14 mouse cellular contexts compared by ENCODE assay signal in the genomic region with DNA sequence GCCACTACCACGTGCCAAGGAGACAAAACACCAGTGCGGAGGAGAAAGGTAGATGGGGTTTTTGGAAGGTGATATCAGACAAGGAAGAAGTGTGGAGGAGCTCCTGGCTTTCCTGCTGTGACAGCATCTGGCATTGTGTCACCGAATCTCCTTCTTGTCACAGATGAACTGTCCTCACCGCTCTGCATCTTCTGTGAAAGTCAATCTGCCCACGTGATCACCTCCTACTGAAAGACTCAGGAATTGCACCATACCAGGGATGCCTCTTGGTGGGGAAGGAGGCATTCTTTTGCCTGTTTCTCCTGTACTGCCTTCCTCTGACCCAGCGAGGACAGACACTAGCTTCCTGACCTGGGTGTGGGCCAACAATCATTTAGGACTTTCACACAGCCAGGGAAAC.
DNase-seq lines count a peak whose midpoint lies in the region; ATAC-seq and TF ChIP-seq lines count a peak whose summit lies in the region.
"Had no signal": no experiment of that assay in that cellular context is flagged by ENCODE, and none has a peak within 500 bp of the region (broad histone marks: within the 10 kb centered on the region; RNA-seq: fewer than 3 reads in every experiment).

No protein-coding gene starts in this region.

- ATAC-seq in embryonic facial prominence, embryonic 11.5 days (replicated peaks; ENCODE audit: insufficient number of reproducible peaks, low FRiP score, low TSS enrichment, low read depth), result no peak
- ATAC-seq in midbrain, embryonic 13.5 days, result no peak
- no peak for ATAC-seq in midbrain, postnatal 0 days (ENCODE audit: low FRiP score)

- peak; percentile 43; the same call in 1 of the 2 replicates for TF ChIP-seq CTCF in midbrain, postnatal 0 days (IDR thresholded peaks at IDR 0.05)

- peak; percentile 10 for DNase-seq in embryonic facial prominence, embryonic 11.5 days (ENCODE audit: low spot score)
- DNase-seq in embryonic facial prominence, embryonic 10.5 days (ENCODE audit: low spot score), result no peak
- DNase-seq in midbrain, embryonic 10.5 days (ENCODE audit: low spot score), result no peak
- DNase-seq in cerebellum, adult 9-10 months, result peak; percentile 76
- peak; percentile 57 for DNase-seq in midbrain, postnatal 0 days (ENCODE audit: low spot score)
- DNase-seq in heart, embryonic 10.5 days (ENCODE audit: low spot score), result no peak
- DNase-seq in T-cell, adult 2 months (ENCODE audit: low spot score), result no peak
- DNase-seq: adrenal gland, postnatal 10 days; heart, adult 18-20 months; kidney, postnatal 36 days; lung, adult 2 months; thymus, adult 18-20 months had no signal

- no peak overlapping the region for H3K4me2 ChIP-seq in embryonic facial prominence, embryonic 11.5 days (ENCODE audit: low read depth, low read length)
- H3K4me2 ChIP-seq in midbrain, embryonic 13.5 days (replicated peaks), result no peak overlapping the region
- no peak overlapping the region for H3K4me2 ChIP-seq in midbrain, postnatal 0 days (ENCODE audit: low read depth, low read length, poor library complexity, severe bottlenecking)
- H3K4me2 ChIP-seq: limb, embryonic 12.5 days had no signal

- no peaks in the 10 kb centered on the region for H3K9me3 ChIP-seq in embryonic facial prominence, embryonic 11.5 days (replicated peaks; ENCODE audit: control insufficient read depth, low read length)
- H3K9me3 ChIP-seq in embryonic facial prominence, embryonic 10.5 days, result no peaks in the 10 kb centered on the region
- H3K9me3 ChIP-seq in midbrain, embryonic 13.5 days, result no peaks in the 10 kb centered on the region
- no peaks in the 10 kb centered on the region for H3K9me3 ChIP-seq in midbrain, embryonic 10.5 days (replicated peaks)
- no peaks in the 10 kb centered on the region for H3K9me3 ChIP-seq in midbrain, postnatal 0 days (ENCODE audit: low read length)
- H3K9me3 ChIP-seq in heart, embryonic 10.5 days, result no peaks in the 10 kb centered on the region
- H3K9me3 ChIP-seq: limb, embryonic 12.5 days had no signal

- 68% methylated on average over 6 of the region's 6 CpGs for WGBS in embryonic facial prominence, embryonic 11.5 days
- 71% methylated on average over 6 of the region's 6 CpGs for WGBS in embryonic facial prominence, embryonic 10.5 days
- 66% methylated on average over 6 of the region's 6 CpGs for WGBS in midbrain, embryonic 13.5 days
- WGBS in midbrain, embryonic 10.5 days, result 71% methylated on average over 6 of the region's 6 CpGs
- WGBS in midbrain, postnatal 0 days, result 66% methylated on average over 6 of the region's 6 CpGs
- WGBS in heart, embryonic 10.5 days, result 53% methylated on average over 6 of the region's 6 CpGs

- no peaks in the 10 kb centered on the region for H3K36me3 ChIP-seq in embryonic facial prominence, embryonic 11.5 days (replicated peaks; ENCODE audit: control insufficient read depth, insufficient read depth, low read depth, low read length)
- H3K36me3 ChIP-seq in embryonic facial prominence, embryonic 10.5 days (replicated peaks), result no peaks in the 10 kb centered on the region
- 0 out of 2 replicates have a peak, but pooled peaks cover 7% of the 10 kb centered on the region for H3K36me3 ChIP-seq in midbrain, embryonic 13.5 days
- no peaks in the 10 kb centered on the region for H3K36me3 ChIP-seq in midbrain, embryonic 10.5 days
- peaks cover 4% of the 10 kb centered on the region; the same call in 1 of the 2 replicates for H3K36me3 ChIP-seq in midbrain, postnatal 0 days (ENCODE audit: insufficient read depth, low read length)
- H3K36me3 ChIP-seq in heart, embryonic 10.5 days, result no peaks in the 10 kb centered on the region
- H3K36me3 ChIP-seq: limb, embryonic 12.5 days had no signal

- no peaks in the 10 kb centered on the region for H3K27me3 ChIP-seq in embryonic facial prominence, embryonic 11.5 days (ENCODE audit: control insufficient read depth, insufficient read depth, low read length)
- H3K27me3 ChIP-seq in embryonic facial prominence, embryonic 10.5 days (replicated peaks; ENCODE audit: low read depth, poor library complexity, severe bottlenecking), result no peaks in the 10 kb centered on the region
- no peaks in the 10 kb centered on the region for H3K27me3 ChIP-seq in midbrain, embryonic 13.5 days
- H3K27me3 ChIP-seq in midbrain, embryonic 10.5 days (ENCODE audit: low read depth, poor library complexity, severe bottlenecking), result no peaks in the 10 kb centered on the region
- no peaks in the 10 kb centered on the region for H3K27me3 ChIP-seq in midbrain, postnatal 0 days (ENCODE audit: insufficient read depth, low read length)
- H3K27me3 ChIP-seq in heart, embryonic 10.5 days (ENCODE audit: insufficient read depth, poor library complexity, severe bottlenecking), result peaks cover 29% of the 10 kb centered on the region; the same call in 1 of the 2 replicates

- no peaks in the 10 kb centered on the region for H3K4me1 ChIP-seq in embryonic facial prominence, embryonic 11.5 days (ENCODE audit: control insufficient read depth, insufficient read depth, low read length)
- H3K4me1 ChIP-seq in embryonic facial prominence, embryonic 10.5 days, result peaks cover 35% of the 10 kb centered on the region
- H3K4me1 ChIP-seq in midbrain, embryonic 13.5 days (replicated peaks), result peaks cover 66% of the 10 kb centered on the region
- peaks cover 52% of the 10 kb centered on the region for H3K4me1 ChIP-seq in midbrain, embryonic 10.5 days
- peaks cover 31% of the 10 kb centered on the region; the same call in 1 of the 2 replicates for H3K4me1 ChIP-seq in midbrain, postnatal 0 days (ENCODE audit: insufficient read depth, low read length)
- peaks cover 12% of the 10 kb centered on the region for H3K4me1 ChIP-seq in heart, embryonic 10.5 days
- H3K4me1 ChIP-seq: limb, embryonic 12.5 days had no signal

- H3K27ac ChIP-seq in embryonic facial prominence, embryonic 11.5 days (replicated peaks; ENCODE audit: low read depth, low read length), result no peak overlapping the region
- H3K27ac ChIP-seq in embryonic facial prominence, embryonic 10.5 days (replicated peaks), result no peak overlapping the region
- peak overlapping the region; percentile 77; the same call in 1 of the 2 replicates for H3K27ac ChIP-seq in midbrain, embryonic 13.5 days
- no peak overlapping the region; the same call in 1 of the 2 replicates for H3K27ac ChIP-seq in midbrain, embryonic 10.5 days (replicated peaks)
- peak overlapping the region; percentile 43; the same call in 1 of the 2 replicates for H3K27ac ChIP-seq in midbrain, postnatal 0 days (ENCODE audit: low read depth, low read length)
- no peak overlapping the region for H3K27ac ChIP-seq in heart, embryonic 10.5 days
- H3K27ac ChIP-seq: limb, embryonic 12.5 days had no signal

- H3K4me3 ChIP-seq in embryonic facial prominence, embryonic 11.5 days (ENCODE audit: low read depth, low read length), result no peak overlapping the region
- H3K4me3 ChIP-seq in embryonic facial prominence, embryonic 10.5 days, result no peak overlapping the region
- no peak overlapping the region for H3K4me3 ChIP-seq in midbrain, embryonic 13.5 days (replicated peaks)
- no peak overlapping the region for H3K4me3 ChIP-seq in midbrain, embryonic 10.5 days
- H3K4me3 ChIP-seq in midbrain, postnatal 0 days (ENCODE audit: low read depth, low read length), result no peak overlapping the region
- H3K4me3 ChIP-seq in heart, embryonic 10.5 days, result no peak overlapping the region
- H3K4me3 ChIP-seq: limb, embryonic 12.5 days had no signal

- no peak overlapping the region for H3K9ac ChIP-seq in embryonic facial prominence, embryonic 11.5 days (replicated peaks; ENCODE audit: low read length)
- no peak overlapping the region for H3K9ac ChIP-seq in midbrain, embryonic 13.5 days (replicated peaks)
- no peak overlapping the region for H3K9ac ChIP-seq in midbrain, postnatal 0 days (replicated peaks; ENCODE audit: low read length, poor library complexity, severe bottlenecking)
- H3K9ac ChIP-seq: limb, embryonic 12.5 days had no signal

Comparison
In these comparisons a context has a peak if more than half of its experiments do, and no peak if none do; other contexts are left out.
1. DNase-seq: peak in embryonic facial prominence, embryonic 11.5 days (single experiment), cerebellum, adult 9-10 months (single experiment) and midbrain, postnatal 0 days (single experiment); none in embryonic facial prominence, embryonic 10.5 days (single experiment), midbrain, embryonic 10.5 days (single experiment), heart, embryonic 10.5 days (single experiment) and T-cell, adult 2 months (single experiment).
2. H3K27ac ChIP-seq: peak in midbrain, embryonic 13.5 days (single experiment) and midbrain, postnatal 0 days (single experiment); none in embryonic facial prominence, embryonic 11.5 days (single experiment), embryonic facial prominence, embryonic 10.5 days (single experiment), midbrain, embryonic 10.5 days (single experiment) and heart, embryonic 10.5 days (single experiment).